Mouse (Mus musculus) thymus, postnatal 36 days (tissue): Measurements from ENCODE around the gene Zdhhc19.
A peak's percentile ranks its signal among the peaks of the same experiment; 100 is the strongest.

Source experiments
- DNase-seq, 2 experiments: peaks; one replicate each; pipeline ENCODE4 v3.0.0; 2022; ENCODE audit warnings: mixed read lengths in 2 of 2

Gene Zdhhc19

GRCm38 (mm10) chr16:32555588-32555987 lies 59.5 kb downstream of the Zdhhc19 start:
- DNase-seq, result no peak

GRCm38 (mm10) chr16:32559493-32559892 lies 63.4 kb downstream of the Zdhhc19 start:
- no peak for DNase-seq

- no peak for DNase-seq
Observed at GRCm38 (mm10) chr16:32563056-32563793, 67.2 kb downstream of the Zdhhc19 start.

- no peak for DNase-seq
Observed at GRCm38 (mm10) chr16:32567282-32567681, 71.2 kb downstream of the Zdhhc19 start.

- DNase-seq, result no peak
Observed at GRCm38 (mm10) chr16:32568401-32568800, 72.3 kb downstream of the Zdhhc19 start.

GRCm38 (mm10) chr16:32570042-32570441 lies 74.0 kb downstream of the Zdhhc19 start:
- DNase-seq, result no peak

- no peak for DNase-seq
Observed at GRCm38 (mm10) chr16:32572528-32572927, 76.5 kb downstream of the Zdhhc19 start.

- DNase-seq, result no peak
Observed at GRCm38 (mm10) chr16:32586482-32586881, 90.4 kb downstream of the Zdhhc19 start.

GRCm38 (mm10) chr16:32588568-32588967 lies 92.5 kb downstream of the Zdhhc19 start:
- no peak for DNase-seq

- DNase-seq, result no peak
Observed at GRCm38 (mm10) chr16:32591521-32591920, 95.5 kb downstream of the Zdhhc19 start.

- no peak for DNase-seq
Observed at GRCm38 (mm10) chr16:32593283-32593805, 97.3 kb downstream of the Zdhhc19 start.

- DNase-seq, result peak in 1 of 2 experiments; percentile 19
Observed at GRCm38 (mm10) chr16:32593916-32594315, 97.9 kb downstream of the Zdhhc19 start.

GRCm38 (mm10) chr16:32594701-32595100 lies 98.6 kb downstream of the Zdhhc19 start:
- DNase-seq, result peak; percentile 25 to 27

- DNase-seq, result no peak
Observed at GRCm38 (mm10) chr16:32595142-32595855, 99.2 kb downstream of the Zdhhc19 start.

GRCm38 (mm10) chr16:32597909-32598381 lies 101.9 kb downstream of the Zdhhc19 start:
- no peak for DNase-seq

GRCm38 (mm10) chr16:32599151-32599550 lies 103.1 kb downstream of the Zdhhc19 start:
- DNase-seq, result no peak

- no peak for DNase-seq
Observed at GRCm38 (mm10) chr16:32602193-32602685, 106.2 kb downstream of the Zdhhc19 start.

GRCm38 (mm10) chr16:32607562-32608343 lies 111.7 kb downstream of the Zdhhc19 start:
- DNase-seq, result no peak

GRCm38 (mm10) chr16:32608344-32608711 lies 112.3 kb downstream of the Zdhhc19 start:
- no peak for DNase-seq

GRCm38 (mm10) chr16:32608712-32609400 lies 112.8 kb downstream of the Zdhhc19 start, which contains the start of gene Tfrc:
Tfrc (plus strand) TSS chr16:32608920.
- peak; percentile 97 to 99 for DNase-seq

- no peak for DNase-seq
Observed at GRCm38 (mm10) chr16:32609401-32609779, 113.3 kb downstream of the Zdhhc19 start.
